Mouse (Mus musculus): ENCODE measurements around the gene Haao. TPM values are rescaled to one million over a fixed set of nuclear protein-coding genes. Genes with fewer than 3 reads are reported as not detected.
A peak's percentile ranks its signal among the peaks of the same experiment; 100 is the strongest.

Haao gene
- polyA plus RNA-seq, 1 experiment from 2014 or later = 0.31 TPM

DNA sequence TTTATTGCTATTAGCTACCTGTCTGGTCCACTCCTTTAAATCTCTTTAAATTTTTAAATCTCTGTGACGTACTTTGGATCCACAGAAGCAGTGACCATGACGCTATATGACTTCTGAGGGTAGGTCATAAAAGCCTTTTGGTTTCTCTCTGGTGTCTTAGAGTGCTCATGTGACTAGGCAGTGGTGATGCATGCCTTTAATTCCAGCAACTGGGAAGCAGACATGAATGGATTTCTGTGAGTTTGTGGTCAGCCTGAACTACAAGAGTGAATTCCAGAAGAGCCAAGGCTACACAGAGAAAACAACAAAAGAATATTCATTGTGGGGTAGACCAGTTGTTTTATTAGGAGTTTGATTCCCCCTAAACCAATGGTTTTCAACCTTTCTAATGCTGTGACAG is 35.0 kb upstream of the Haao start:
- ATAC-seq (ENCODE audit: low FRiP score) = no peak
- Histone ChIP-seq H3K4me2 (no peak overlapping the region), H3K27ac (no peak overlapping the region), H3K27me3 (no peaks in the 10 kb centered on the region), H3K9me3 (no peaks in the 10 kb centered on the region), H3K36me3 (no peaks in the 10 kb centered on the region), H3K9ac (no peak overlapping the region), H3K4me1 (replicated peaks) (no peaks in the 10 kb centered on the region), H3K4me3 (no peak overlapping the region)
- 84% methylated on average over 2 of the region's 2 CpGs for WGBS

DNA sequence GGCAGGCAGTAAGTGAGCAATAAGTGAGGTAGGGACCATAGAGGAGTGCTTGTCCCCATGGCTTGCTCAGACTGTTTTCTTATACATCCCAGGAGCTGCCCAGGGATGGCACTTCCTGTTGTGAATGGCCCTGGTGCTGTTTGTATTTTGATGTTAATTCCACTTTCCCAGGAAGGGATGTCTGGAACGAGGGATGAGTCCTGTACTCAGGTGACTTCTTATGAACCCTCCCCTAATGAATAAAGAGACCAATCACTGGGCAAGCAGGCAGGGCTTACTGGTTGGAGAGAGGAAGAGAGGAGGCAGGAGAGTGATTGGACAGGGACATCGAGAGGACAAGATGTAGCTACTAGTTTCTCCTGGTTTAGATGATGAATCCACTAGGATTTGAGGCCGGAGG is 33.3 kb upstream of the Haao start:
- Histone ChIP-seq H3K4me1 (replicated peaks) (no peaks in the 10 kb centered on the region), H3K27ac (no peak overlapping the region), H3K36me3 (no peaks in the 10 kb centered on the region), H3K9ac (no peak overlapping the region), H3K9me3 (no peaks in the 10 kb centered on the region), H3K27me3 (no peaks in the 10 kb centered on the region), H3K4me2 (no peak overlapping the region), H3K4me3 (no peak overlapping the region)
- WGBS = 86% methylated on average over 3 of the region's 3 CpGs
- ATAC-seq (ENCODE audit: low FRiP score) = no peak

DNA sequence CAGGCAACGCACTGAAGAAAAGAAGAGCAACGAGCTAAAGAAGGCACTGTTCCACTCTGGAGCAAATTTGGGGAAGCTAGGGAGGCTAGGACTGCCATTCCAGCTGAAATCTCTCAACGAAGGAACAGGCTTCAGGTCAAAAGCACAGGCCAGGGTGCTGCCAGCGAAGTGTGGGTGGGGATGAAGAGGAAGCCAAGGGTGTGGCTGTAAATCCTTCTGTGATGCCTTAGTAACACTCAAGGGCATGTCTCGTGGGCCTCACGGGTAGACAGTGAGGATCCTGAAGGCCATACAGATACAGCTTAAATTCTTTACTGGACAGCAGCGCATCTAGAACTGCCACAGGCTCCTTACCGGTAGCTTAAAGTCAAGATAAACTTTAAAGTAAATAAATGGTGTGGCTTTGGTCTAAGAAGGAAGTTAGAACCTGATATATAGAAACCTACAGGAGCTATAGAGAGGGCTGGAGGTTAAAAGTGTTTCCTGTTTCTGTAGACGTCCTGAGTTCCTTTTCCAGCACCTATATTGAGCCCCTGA is 32.5 kb upstream of the Haao start:
- no peak for ATAC-seq (ENCODE audit: low FRiP score)
- H3K9ac ChIP-seq = no peak overlapping the region
- 86% methylated on average over 9 of the region's 9 CpGs for WGBS

DNA sequence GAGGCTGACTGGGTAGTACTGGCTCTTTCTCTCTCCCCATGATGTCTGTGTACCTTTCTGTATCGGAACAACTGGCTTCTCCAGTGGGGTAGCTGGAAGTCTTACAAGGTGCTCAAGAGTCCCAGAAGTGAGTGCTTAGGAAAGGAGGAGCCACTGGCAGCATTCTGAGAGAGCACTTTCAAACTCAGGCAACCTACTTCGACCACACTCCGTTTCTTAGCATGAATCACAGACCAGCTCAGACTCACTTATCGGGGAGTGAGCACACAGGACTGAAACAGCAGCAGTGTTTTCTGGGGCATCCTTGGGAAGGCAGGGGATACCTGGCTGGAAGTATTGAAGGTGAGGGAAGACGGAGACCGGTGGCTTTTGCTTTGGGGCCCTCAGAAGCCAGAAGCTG is 31.9 kb upstream of the Haao start:
- Histone ChIP-seq H3K4me3 (no peak overlapping the region), H3K9ac (no peak overlapping the region), H3K27me3 (no peaks in the 10 kb centered on the region), H3K36me3 (no peaks in the 10 kb centered on the region), H3K27ac (no peak overlapping the region), H3K4me2 (no peak overlapping the region), H3K4me1 (replicated peaks) (no peaks in the 10 kb centered on the region), H3K9me3 (no peaks in the 10 kb centered on the region)
- no peak for ATAC-seq (ENCODE audit: low FRiP score)
- WGBS = 95% methylated on average over 6 of the region's 6 CpGs

More for the DNA sequence above, 32.5 kb upstream of the Haao start:
- Histone ChIP-seq H3K9me3 (no peaks in the 10 kb centered on the region), H3K4me3 (no peak overlapping the region), H3K36me3 (no peaks in the 10 kb centered on the region), H3K27me3 (no peaks in the 10 kb centered on the region), H3K4me1 (replicated peaks) (no peaks in the 10 kb centered on the region), H3K27ac (no peak overlapping the region), H3K4me2 (no peak overlapping the region)

DNA sequence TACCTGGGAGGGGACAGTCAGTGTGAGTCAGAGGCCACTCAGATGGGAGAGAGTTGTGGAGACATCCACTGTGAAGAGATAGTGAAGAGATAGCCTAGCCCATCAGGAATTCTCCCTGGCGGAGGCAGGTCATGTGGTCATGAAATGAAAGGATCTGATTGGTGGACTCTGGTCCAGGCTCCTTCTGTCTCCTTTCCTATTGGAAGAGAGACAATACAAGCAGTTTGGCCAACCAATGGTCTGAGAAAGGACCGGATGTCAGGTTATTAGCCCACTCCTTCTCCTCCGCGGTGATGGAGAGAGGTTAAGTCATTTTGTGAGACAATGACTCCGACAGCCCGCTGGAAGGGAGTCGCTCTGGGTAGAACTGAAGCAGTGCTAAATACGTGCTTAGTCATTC is 26.8 kb upstream of the Haao start:
- 75% methylated on average over 8 of the region's 8 CpGs for WGBS
- no peak overlapping the region for H3K4me2 ChIP-seq

DNA sequence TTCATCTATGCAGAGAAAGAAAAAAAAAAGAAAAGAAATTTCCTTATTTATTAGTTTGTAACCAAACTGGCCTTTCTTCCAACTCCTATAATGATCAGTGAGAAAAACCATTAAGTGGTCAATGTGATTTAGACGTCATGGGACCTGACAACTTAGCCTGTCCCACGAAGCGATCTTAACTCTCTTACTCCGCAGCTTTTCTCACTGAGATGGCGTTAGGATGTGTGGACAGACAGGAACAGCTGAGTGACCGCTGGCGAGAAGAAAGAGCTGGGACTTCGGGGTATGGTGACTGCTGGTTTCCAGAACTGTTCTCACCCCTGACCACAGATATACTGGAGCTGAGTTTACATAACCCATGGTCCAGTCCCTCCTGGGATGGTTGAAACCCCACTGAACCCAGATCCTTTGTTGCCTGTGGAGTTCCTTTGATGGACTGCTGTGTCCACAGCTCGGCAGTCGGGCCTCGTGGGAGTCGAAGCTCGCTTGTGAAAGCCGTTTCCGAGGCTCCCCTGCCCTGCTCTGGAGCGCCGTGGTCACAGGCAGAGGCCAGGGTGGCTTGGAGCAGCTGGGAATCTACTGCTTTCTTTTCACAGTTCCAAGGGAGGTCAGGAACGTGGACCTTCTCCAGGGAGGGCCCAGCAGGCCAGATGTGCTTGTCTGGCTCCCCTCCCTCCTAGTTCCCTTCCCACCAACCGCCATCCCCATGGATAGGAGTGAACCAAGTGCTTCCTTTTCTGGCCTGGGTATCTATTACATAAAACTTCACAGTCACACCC is 25.8 kb upstream of the Haao start:
- peaks cover 5% of the 10 kb centered on the region for H3K4me1 ChIP-seq (replicated peaks)
- H3K9ac ChIP-seq = no peak overlapping the region
- H3K4me2 ChIP-seq = no peak overlapping the region
- H3K27ac ChIP-seq = no peak overlapping the region
- WGBS = 66% methylated on average over 19 of the region's 19 CpGs
- no peaks in the 10 kb centered on the region for H3K27me3 ChIP-seq
- H3K9me3 ChIP-seq = no peaks in the 10 kb centered on the region
- H3K36me3 ChIP-seq = no peaks in the 10 kb centered on the region
- ATAC-seq (ENCODE audit: low FRiP score) = no peak
- H3K4me3 ChIP-seq = no peak overlapping the region

More for the DNA sequence above, 26.8 kb upstream of the Haao start:
- Histone ChIP-seq H3K4me1 (replicated peaks) (peaks cover 5% of the 10 kb centered on the region), H3K27ac (no peak overlapping the region), H3K9ac (no peak overlapping the region), H3K9me3 (no peaks in the 10 kb centered on the region), H3K36me3 (no peaks in the 10 kb centered on the region), H3K27me3 (no peaks in the 10 kb centered on the region), H3K4me3 (no peak overlapping the region)
- ATAC-seq (ENCODE audit: low FRiP score) = no peak

DNA sequence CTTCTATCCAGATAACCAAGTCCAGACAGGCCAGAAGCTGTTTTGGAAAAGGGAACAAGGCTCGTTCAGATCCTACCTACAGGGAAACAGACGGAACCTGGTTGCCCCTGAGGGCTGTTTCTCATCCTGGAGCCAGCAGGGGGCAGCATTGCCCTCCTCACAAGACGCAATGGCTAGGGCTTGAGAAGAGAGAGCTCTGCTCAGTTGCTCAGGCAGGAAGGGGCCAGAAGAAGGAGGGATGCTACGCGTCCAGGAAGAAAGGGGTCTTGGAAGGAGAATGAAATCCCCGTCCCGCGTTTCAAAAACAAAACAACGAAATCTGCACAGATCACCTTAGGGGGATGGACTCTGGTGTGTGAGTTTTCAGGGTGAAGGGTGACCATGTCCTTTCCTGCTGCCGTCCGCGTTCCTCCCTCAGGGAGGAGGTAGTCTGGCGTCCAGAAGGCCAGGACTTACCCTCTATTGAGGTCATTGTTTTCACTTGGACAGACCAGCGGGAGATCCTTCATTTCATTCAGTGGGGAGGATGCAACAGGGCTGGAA is 25.1 kb upstream of the Haao start:
- H3K36me3 ChIP-seq = no peaks in the 10 kb centered on the region
- no peak overlapping the region for H3K4me3 ChIP-seq
- H3K9me3 ChIP-seq = no peaks in the 10 kb centered on the region
- H3K4me1 ChIP-seq (replicated peaks) = peaks cover 5% of the 10 kb centered on the region
- peak; percentile 79 for ATAC-seq (ENCODE audit: low FRiP score)
- H3K27me3 ChIP-seq = no peaks in the 10 kb centered on the region
- WGBS = 22% methylated on average over 14 of the region's 14 CpGs
- peak overlapping the region; percentile 37; the same call in 1 of the 2 replicates for H3K4me2 ChIP-seq
- no peak overlapping the region for H3K27ac ChIP-seq
- H3K9ac ChIP-seq = no peak overlapping the region

DNA sequence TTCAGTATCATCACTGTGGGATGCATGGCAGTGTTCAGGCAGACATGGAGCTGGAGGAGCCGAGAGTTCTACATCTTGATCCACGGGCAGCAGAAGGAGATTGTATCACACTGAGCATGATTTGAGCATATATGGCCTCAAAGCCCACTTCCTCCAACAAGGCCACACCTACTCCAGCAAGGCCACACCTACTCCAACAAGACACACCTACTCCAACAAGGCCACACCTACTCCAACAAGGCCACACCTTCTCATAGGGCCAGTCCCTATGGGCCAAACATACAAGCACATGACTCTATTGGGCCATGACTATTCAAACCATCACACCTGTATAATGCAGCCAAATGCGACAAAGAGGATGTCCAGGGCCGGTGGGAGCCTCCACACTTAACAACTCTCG is 23.6 kb upstream of the Haao start:
- Histone ChIP-seq H3K4me2 (no peak overlapping the region), H3K27ac (no peak overlapping the region), H3K9ac (no peak overlapping the region), H3K4me1 (replicated peaks) (peaks cover 5% of the 10 kb centered on the region), H3K27me3 (no peaks in the 10 kb centered on the region), H3K9me3 (no peaks in the 10 kb centered on the region), H3K4me3 (no peak overlapping the region), H3K36me3 (no peaks in the 10 kb centered on the region)
- no peak for ATAC-seq (ENCODE audit: low FRiP score)
- 93% methylated on average over 5 of the region's 5 CpGs for WGBS

DNA sequence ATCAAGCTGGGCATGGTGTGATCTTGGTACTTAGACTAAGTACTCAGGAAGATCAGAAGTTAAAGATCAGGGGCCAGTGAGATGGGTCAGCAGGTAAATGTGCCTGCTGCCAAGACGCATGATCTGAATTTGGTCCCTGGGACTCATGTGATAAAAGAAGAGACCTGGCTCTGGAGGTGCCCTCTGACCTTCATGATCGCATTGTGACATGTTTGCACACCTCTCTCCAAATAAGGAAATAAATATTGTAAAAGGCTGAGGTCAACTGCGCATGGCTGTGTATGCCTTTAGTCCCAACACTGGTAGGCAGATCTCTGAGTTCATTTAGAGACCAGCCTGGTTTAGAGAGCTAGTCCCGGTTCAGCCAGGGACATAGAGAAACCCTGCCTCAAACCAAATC is 22.6 kb upstream of the Haao start:
- Histone ChIP-seq H3K9me3 (no peaks in the 10 kb centered on the region), H3K4me2 (no peak overlapping the region), H3K36me3 (no peaks in the 10 kb centered on the region), H3K27ac (no peak overlapping the region), H3K4me3 (no peak overlapping the region), H3K27me3 (no peaks in the 10 kb centered on the region), H3K4me1 (replicated peaks) (peaks cover 5% of the 10 kb centered on the region), H3K9ac (no peak overlapping the region)
- no peak for ATAC-seq (ENCODE audit: low FRiP score)
- WGBS = 94% methylated on average over 4 of the region's 4 CpGs

DNA sequence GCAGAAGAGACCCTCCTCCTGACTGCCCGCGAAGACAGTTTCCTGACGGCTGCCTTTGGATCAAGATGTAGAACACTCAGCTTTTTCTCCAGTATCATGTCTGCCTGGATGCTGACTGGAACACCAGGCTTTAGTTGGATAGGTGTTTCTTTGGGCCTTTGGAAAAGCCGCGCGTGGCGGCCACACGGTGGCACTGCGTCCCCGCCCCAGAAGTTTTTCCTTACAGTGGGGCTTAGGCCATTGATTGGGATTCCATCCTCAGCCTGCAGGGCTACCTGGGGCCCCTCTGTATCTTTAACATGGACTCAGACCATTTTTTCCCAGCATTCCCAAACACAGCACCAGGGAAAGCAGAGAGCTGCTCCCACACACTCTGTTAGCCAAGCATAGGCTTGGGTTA is 18.8 kb upstream of the Haao start:
- WGBS = 19% methylated on average over 10 of the region's 10 CpGs
- ATAC-seq (ENCODE audit: low FRiP score) = no peak

DNA sequence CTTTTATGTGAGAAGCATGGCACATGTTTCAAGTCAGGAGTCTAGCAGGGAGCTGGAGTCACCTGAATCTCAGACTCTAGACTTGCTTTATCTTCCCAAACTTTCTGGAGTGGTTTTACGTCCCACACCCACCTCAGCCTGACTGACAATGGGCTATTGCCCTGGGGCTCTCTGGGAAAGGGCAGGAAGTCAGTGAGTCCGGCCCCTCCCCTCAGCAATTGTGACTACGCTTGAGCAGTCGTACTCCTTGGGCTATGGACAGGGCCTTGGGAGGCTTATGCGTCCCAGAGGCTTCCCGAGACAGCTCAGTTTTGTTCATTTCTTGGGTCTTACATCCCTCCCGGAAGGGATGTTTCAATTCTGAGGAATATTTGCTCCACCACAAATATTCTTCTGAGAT is 17.6 kb upstream of the Haao start:
- 0 out of 2 replicates have a peak, but pooled peaks cover 10% of the 10 kb centered on the region for H3K27me3 ChIP-seq
- H3K4me1 ChIP-seq (replicated peaks) = peaks cover 11% of the 10 kb centered on the region
- H3K36me3 ChIP-seq = no peaks in the 10 kb centered on the region
- no peak overlapping the region for H3K4me2 ChIP-seq
- no peak overlapping the region for H3K9ac ChIP-seq
- ATAC-seq (ENCODE audit: low FRiP score) = no peak
- 63% methylated on average over 7 of the region's 7 CpGs for WGBS
- H3K9me3 ChIP-seq = no peaks in the 10 kb centered on the region
- no peak overlapping the region for H3K4me3 ChIP-seq
- H3K27ac ChIP-seq = no peak overlapping the region

More for the DNA sequence above, 18.8 kb upstream of the Haao start:
- H3K36me3 ChIP-seq = no peaks in the 10 kb centered on the region
- no peak overlapping the region for H3K9ac ChIP-seq
- H3K4me2 ChIP-seq = no peak overlapping the region
- H3K9me3 ChIP-seq = no peaks in the 10 kb centered on the region
- no peak overlapping the region for H3K27ac ChIP-seq
- no peak overlapping the region for H3K4me3 ChIP-seq
- H3K4me1 ChIP-seq (replicated peaks) = peaks cover 11% of the 10 kb centered on the region
- 0 out of 2 replicates have a peak, but pooled peaks cover 10% of the 10 kb centered on the region for H3K27me3 ChIP-seq

DNA sequence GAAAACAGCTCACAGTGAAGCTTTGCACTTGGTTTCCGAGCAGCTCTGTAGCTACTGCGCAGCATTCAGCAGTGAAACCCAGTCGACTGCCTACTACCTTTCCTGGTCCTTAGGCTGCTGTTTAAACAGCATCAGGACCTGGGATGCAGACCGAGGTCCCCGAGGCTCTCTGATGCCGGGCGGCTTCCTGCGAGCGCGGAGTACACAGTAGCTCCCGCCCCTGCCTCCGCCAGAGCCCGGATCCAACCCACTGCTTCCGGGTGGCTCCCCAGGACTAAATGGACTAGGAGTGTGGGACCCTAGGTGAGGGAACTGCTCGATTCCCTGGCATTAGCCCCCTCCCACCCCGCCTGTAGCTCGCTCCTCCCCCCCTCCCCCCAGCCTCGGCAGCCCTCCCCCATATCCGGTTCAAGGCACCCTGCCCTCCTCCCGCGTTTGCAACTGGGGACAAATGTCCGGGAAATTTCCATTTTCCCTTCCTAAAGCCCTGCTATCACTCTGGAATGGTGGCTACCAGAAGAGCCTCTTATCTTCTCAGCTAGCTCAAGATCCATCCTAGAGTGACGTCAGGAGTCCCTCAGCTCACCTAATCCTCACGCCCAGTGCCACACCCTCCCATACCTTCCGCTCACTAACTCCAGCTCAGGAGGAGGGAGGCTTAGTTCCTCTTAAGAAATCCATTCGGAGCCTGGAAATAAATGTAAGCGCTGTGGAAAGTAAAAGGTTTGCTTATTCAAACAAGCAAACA is 14.5 kb upstream of the Haao start:
- H3K4me1 ChIP-seq (replicated peaks) = peaks cover 11% of the 10 kb centered on the region
- H3K36me3 ChIP-seq = no peaks in the 10 kb centered on the region
- WGBS = under 1% methylated on average over 25 of the region's 27 CpGs
- peak; percentile 84 for ATAC-seq (ENCODE audit: low FRiP score)
- 0 out of 2 replicates have a peak, but pooled peaks cover 10% of the 10 kb centered on the region for H3K27me3 ChIP-seq
- peak overlapping the region; percentile 90 for H3K27ac ChIP-seq
- H3K9ac ChIP-seq = peak overlapping the region; percentile 80
- peak overlapping the region; percentile 72 for H3K4me3 ChIP-seq
- no peaks in the 10 kb centered on the region for H3K9me3 ChIP-seq
- peak overlapping the region; percentile 67 for H3K4me2 ChIP-seq

Data from hindbrain, embryonic 13.5 days (tissue).